Mouse (Mus musculus) myocyte (in vitro differentiated cells): ENCODE data around the gene Itga2b.

Source experiments
- E2F4 ChIP-seq: IDR thresholded peaks from one replicate; pipeline ENCODE4 v1.6.1; 2011; ENCODE audit warnings: mild to moderate bottlenecking, control low read depth, moderate library complexity; ENCODE audit not compliant: insufficient read depth
- MAX ChIP-seq: IDR thresholded peaks from one replicate; pipeline ENCODE4 v1.6.1; 2011; ENCODE audit warnings: low read depth, mild to moderate bottlenecking, control low read depth
- POLR2A ChIP-seq: IDR thresholded peaks from one replicate; pipeline ENCODE4 v1.6.1; 2011; ENCODE audit warnings: low read depth, mild to moderate bottlenecking, control low read depth, moderate library complexity; ENCODE audit not compliant: insufficient read length

DNA sequence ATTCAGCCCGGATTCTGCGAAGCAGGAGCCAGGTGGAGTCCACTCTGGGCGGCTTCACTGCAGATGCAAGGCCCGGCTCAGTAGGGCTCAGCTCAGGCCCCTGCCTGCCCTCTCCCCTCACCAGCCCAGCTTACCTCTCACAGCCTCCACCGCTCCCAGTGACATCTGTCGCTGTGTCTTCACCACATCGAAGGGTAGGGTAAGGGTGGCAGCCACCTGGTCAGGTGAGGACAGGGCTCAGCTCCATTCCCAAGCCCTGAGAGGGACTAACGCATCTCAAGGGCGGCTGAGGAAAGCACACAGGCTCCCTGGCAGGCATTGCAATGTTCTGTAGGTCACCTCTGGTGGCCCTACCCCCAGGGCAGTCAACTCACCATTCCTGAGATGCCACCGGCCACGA lies 66.3 kb downstream of the Itga2b start:
- TF ChIP-seq E2F4 (no peak), MAX (no peak), POLR2A (no peak)
